Mouse (Mus musculus): ENCODE results near the gene Hist2h3c2. TPM values are rescaled to one million over a fixed set of nuclear protein-coding genes. Genes with fewer than 3 reads are reported as not detected.
"Not testable (repeated sequence)": the region's sequence is repeated elsewhere in the genome, so short reads cannot be mapped to it uniquely, and the experiment has no call there.

Hist2h3c2 gene
- total RNA-seq, 2 experiments from 2014 or later, result 17.4 to 18.8 TPM

DNA sequence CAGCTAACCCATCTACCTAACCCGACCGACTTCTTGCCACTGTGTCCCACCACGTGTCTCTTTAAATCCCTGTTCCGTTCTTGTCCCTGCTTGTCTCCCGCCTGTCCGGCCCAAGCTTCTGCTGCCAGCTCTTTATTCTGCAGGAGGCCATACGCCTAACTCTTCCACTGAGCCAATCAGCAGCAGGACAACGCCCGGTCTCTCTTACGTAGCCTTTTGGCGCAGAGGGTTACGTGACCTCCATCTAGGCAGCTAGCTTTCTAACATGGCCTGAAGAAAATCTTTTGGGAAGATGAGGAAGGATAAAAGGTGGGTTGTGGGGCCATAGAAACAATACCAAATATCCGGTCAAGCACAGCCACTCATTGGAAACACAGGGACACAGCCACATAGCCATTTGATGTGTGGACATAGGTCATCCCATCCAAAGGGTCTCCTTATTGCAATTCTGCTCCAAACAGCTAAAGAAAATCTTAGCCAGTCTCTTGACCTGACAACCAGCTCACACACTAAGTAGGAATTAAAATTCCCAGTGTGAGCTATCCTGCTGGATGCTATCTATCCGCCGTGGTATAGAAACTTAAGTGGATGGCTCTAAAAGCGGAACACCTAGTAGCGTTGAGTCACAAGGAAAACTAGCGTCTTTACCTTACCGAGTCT, 23.4 kb upstream of the Hist2h3c2 start:
- DNase-seq (ENCODE audit: low spot score in 2 of 2), result peak; percentile 63

DNA sequence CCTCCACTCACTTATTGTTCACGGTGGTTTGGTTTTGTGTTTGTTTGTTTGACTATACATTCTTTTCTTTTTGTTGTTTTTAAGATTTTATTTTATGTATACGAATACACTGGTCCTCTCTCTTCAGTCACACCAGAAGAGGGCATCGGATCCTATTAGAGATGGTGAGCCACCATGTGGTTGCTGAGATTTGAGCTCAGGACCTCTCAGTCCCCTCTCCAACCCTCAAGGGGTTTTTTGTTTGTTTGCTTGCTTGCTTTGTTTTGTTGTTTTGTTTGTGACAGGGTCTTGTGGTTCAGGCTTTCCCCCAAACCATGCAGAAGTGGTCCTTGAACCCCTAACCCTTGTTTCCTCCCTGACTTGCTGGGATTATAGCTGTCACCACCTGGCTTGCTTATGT, 22.7 kb upstream of the Hist2h3c2 start:
- no peak for DNase-seq (ENCODE audit: low spot score in 2 of 2)

DNA sequence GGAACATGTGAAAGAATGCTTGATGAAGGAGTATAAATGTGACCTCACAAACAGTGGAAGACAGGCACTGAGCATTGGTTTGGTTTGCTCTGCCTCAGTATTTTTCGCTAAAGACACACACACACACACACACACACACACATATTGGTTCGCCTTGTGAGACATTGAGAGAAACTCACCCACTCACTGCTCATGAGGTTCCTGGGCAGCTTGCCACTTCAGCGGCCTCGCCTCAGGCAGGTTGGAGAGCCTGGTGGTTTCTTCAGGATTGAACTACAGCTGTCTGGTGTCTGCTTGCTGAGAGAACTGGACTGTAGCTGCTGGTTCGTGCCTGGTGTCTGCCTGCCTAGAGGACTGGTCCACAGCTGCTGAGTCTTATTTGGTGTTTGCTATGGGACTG, 21.3 kb upstream of the Hist2h3c2 start:
- DNase-seq (ENCODE audit: low spot score in 2 of 2), result no peak

DNA sequence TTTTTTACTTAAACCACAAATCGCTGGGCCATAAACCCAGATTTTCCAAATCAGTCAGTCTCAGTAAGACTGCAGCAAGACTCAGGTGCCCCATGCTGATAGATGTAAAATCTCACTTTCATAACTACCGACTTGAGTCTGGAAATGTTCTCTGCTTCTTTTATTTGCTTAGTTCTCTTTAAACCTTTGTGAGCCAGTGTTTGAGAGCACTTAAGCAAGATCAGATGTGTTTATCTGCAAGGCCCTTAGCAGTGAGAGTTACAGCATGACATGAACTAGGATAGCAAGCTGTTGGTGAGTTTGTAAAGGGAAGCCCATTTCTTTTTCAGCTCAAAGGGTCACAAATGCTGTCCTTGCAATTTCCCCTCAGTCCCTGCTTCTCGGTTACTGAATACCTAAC, 18.3 kb upstream of the Hist2h3c2 start:
- no peak for DNase-seq (ENCODE audit: low spot score in 2 of 2)

DNA sequence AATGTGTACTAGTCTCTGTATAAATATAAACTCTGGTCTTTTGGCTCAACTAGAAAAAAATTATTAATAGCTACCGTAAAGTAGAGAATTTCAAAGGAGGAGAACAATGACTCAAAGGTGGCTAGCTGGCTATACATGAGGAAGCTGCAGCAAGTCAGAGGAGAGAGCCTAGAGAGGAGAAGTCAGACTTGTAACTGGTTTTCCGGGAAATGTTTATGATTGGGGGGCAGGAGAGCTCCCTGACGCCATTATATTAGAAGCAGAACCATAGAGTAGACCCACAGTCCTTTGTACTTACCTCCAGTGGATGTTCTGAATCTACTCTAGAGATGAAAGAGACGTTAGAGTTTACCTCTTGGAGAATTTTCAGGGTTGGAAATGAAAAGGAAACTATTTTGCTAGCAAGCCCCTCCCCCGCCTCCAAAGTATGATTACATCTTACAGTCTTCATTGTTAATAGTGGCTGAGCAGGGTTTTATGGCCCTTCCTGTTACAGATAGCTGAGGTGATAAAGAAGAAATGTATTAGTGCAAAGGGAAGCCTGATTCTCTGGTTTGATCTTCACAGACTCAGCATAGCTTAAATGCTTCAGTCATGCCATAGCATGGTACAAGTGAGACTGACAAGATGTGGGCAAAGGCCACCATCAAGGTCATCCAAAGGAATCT, 17.1 kb upstream of the Hist2h3c2 start:
- no peak for DNase-seq (ENCODE audit: low spot score in 2 of 2)

DNA sequence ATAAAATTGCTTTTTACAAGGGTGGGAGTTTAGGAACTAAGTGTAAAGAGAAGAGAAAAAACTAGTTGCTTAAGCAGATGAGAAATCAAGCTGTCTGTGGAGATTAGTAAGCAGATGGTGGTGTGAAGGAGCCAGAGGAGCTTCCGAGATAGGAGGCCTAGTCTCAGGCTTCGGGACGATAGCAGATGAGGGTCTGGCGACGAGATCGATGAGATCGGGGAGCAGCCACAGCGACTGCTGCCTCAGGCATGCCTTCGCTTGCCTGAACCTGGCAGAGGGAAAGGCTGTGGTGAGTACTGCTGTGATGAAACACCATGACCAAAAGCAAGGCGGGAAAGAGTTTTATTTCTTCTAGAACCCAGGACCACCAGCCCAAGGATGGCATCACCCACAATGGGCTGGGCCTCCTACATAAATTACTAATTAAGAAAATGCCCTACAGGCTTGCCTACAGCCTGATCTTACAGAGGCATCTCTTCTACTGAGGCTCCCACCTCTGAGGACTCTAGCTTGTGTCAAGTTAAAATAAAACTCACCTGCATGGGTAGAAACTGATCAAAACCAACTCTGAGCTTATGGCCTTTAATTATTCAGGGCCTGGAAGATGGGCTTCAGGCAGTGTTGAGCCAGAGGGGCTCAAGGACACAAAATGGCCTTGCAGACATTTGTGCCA, 15.9 kb upstream of the Hist2h3c2 start:
- no peak for DNase-seq (ENCODE audit: low spot score in 2 of 2)

DNA sequence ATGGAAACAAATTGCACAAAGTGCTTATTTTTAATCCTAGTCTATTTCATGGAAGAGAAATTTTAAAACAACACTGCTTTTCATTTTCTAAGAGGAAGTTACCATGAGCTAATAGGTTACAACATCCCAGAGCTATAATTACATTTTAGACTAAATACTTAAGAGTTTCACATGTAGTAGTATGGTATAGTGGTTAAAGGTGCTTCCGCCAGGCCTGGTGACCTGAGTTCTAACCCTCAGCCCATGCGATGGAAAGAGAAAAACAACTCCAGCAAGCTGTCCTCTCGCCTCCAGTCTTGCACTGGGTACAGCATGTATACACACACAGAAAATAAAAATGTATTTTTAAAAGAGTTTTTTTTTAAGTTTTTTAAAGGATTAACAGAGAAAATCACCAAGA, 12.9 kb upstream of the Hist2h3c2 start:
- DNase-seq (ENCODE audit: low spot score in 2 of 2), result no peak

DNA sequence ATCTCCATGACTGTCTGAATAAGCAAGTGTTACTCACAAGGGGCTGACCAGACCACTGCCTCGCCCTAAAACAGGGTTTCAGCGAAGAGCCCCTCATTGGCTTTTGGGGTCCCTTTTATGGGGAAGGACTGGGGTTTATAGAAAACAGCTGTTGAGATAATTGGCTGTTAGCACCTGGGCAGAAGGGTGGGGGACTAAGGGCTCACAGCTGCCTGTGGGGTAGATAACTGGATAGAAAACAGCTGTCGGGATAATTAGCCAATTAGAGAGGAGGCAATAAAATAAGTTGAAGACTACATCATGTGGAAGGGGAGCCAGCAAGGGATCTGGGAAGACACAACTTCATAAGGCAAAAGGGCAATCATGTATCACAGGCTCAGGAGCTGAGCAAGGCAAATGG, 12.0 kb upstream of the Hist2h3c2 start:
- no peak for DNase-seq (ENCODE audit: low spot score in 2 of 2)

DNA sequence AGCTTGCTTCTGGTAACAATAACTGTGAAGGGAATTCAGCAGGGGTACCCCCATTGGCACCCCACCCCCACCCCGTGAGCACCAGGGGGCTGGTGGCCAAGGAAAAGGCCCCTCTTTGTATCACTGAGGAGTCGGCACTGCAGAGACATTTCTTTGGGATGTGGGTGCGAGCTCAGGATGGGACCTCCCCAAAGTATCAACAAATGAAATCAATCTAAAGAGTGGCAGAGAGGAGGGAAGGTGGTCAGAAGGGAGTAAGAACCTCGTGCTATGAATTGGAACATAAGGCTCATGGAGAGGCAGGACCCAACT, 10.1 kb upstream of the Hist2h3c2 start:
- DNase-seq (ENCODE audit: low spot score in 2 of 2), result no peak

DNA sequence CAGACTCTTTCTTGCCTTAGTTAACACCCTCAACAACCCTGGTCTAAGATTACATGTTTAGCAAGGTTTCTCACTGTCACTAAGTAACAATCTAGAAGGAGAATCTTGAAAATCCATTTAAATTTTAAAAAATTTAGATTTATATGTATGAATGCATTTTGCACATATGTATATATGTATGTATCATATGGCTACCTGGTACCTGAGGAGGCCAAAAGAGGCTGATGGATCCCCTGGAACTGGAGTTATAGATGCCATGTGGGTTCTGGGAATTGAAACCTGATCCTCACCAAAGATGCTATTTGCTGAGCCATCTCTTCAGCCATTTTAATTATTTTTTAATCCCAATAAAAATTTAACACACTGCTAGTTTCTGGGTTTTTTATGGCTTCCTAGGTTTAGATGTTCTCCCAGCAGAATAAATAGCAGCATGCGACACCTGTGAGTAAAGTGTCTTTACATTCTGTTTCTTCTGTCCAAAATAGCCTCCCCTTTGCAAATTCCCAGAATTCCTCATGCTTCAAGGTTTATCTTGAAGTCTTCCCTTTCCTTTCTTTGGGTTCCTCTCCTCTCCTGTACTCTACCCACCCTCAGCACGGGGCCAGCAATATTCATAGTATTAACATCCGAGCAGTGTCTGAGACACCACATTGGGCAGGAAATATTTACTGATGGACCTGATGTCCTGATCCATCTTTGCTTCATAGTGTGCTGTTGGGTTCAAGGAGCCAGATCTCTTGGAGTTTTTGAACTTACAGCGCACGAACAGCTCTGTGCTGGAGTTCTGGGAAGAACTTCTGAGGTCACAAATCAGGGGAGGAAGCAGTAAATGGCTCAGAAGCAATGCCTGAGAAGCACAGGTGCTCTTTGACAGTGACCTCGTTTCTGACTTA, 9.5 kb upstream of the Hist2h3c2 start:
- DNase-seq (ENCODE audit: low spot score in 2 of 2), result no peak

DNA sequence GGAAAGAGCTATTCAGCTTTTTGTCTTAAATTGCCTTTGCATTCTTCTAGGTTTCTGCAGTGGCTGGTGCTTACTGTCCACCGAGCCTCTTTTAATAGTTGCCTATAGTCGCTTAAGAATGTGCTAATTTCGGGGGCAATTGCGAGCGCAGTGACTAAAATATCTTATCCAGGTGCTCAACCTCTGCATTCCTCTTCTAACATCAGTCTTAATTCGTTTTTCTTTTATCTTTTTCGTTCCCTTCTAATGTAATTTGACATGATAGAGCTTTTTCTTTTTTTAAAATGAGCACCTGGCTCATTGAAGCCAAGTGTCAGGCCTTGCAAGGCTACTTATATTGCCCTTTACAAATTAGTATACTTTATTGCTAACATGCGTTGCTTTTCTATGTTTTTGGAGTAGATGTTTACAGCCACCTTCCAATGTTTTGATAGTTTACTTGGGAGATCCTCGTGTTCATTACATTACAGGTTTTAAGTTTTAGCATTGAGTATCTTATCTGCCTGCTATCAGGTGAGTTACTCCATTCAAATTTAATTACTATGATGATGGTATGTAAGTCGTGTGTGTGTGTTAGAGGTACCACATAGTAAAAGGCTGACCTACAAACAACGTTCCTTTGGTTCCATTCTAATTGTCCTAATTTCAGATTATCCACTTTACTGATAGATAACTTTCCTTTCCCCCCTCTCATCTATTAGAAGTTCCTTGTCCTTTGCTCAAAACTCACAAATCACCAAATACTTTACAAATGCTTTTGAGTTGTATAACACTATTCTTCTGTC, 8.6 kb upstream of the Hist2h3c2 start:
- DNase-seq (ENCODE audit: low spot score in 2 of 2), result no peak

DNA sequence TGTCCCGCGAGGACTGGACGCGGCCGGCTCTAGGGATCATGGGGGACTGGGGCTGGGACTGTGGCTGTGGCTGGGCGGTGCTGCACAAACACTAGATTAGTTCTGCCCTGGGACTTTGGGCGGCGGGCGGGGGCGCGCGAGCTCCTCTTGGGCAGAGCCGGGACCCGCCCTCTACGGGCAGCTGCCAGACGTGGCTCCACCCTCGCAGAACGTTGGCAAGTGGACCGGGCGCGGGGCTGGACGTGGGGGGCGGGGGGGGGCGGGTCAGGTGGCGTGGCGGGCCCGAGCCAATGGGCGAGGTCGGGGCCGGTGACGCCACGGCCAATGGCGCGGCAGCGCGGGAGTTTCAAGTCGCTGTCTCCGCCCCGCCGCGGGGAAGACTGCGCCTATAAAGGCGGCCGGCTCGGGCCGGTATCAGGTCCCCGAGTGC, 7.5 kb upstream of the Hist2h3c2 start, which contains the start of gene Hist2h3c1:
Hist2h3c1 (plus strand) TSS at position 259 of the 430 bp plus-strand sequence.
- DNase-seq (ENCODE audit: low spot score in 2 of 2), result not testable (repeated sequence)

DNA sequence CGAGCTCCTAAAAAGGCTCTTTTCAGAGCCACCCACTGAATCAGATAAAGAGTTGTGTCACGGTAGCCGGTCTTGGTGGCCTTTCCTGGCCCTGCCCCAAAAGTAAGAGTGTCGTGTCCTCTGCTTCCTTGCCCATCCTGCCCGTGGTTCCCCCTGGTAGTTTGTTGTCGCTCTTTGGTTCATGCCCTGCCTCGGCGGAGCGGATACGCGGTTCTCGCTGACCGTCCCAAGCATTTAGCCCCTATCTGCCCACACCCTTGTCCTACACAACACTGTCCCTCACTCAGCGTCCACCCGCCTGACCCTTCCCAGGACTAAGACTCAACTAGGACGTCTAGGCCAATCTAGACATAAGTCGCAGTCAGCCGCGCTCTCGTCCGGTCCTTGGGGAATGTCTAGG, 7.1 kb upstream of the Hist2h3c2 start:
- not testable (repeated sequence) for DNase-seq (ENCODE audit: low spot score in 2 of 2)

DNA sequence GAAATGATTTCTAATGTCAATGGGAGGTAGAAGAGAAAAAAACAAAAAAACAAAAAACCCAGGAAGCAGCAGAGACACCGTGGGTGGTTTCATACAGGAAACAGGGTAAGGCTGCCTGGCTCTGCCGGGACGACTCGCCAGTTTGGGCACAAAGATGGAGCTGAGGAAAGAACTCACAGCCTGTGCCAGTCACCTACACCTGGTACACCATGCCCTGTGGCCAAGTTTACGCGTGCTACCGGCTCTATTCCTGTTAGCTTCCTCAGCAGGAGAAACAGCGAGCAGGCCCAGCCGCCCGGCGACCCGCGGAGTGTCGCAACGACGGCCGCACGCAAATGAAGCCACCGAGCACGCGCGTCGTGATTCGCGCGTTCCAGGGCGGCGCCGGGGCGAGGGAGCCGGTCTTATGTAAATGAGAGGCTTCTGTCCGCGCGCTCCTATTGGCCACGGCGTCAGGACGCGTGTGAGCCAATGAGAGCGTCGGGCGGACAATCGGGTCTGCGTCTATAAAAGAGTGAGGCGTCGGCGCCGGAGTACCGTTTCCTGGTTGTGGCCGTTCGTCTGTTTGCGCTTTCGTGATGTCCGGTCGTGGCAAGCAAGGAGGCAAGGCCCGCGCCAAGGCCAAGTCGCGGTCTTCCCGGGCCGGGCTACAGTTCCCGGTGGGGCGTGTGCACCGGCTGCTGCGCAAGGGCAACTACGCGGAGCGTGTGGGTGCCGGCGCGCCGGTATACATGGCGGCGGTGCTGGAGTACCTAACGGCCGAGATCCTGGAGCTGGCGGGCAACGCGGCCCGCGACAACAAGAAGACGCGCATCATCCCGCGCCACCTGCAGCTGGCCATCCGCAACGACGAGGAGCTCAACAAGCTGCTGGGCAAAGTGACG, 6.3 kb upstream of the Hist2h3c2 start, which contains the start of gene Hist2h2aa1:
Hist2h2aa1 (plus strand) TSS at position 495 of the 884 bp plus-strand sequence.
- peak; percentile 79 to 85 for DNase-seq (ENCODE audit: low spot score in 2 of 2)

DNA sequence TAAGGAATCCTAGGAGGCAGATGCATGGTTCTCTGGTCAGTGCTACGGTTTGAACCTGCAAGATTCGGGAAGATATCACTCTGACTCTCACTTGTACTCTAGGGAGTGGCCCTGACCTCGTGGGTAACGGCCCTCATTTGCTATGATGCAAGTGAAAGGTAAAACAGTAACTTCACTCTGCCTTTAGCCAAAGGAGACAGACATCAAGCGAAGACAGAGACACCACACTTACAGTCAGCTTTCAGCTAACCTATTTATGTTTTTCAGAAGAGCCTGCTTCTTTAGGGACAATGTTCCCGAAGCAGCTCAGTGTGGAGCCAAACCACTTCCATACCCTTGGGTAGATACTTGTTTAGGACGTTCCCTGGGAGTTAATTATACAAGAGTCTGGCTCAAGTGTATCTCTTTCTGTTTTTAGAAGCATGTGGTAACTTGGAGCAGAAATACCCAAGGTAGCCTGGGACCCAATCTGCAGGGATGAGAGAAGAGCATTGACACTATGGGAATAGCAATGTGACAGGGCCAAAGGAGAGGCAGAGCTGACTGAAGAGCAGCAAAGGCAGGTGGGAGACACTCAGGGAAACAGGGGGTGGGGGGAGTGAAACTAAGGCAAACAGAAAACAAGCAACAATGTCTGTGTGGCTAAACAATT, 5.1 kb upstream of the Hist2h3c2 start:
- no peak for DNase-seq (ENCODE audit: low spot score in 2 of 2)

DNA sequence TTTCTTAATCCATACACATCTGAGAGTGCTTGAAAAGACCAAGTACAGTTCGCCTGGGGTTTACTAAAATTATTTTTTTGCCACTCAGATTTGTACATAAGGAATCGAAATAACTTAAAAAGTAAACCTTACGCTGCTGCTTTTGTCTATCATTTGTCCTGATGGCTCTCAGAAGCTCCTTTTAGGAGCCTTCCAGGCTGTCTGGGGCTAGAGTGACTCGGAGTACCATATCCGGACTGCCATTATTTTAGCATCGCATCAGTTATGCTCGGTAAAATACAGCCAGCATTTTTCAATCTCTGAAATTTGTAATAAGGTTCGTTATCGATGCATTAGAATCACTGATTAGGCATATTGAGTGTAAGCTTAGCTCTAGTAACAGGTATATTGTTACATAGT, 1.9 kb upstream of the Hist2h3c2 start:
- no peak for DNase-seq (ENCODE audit: low spot score in 2 of 2)

DNA sequence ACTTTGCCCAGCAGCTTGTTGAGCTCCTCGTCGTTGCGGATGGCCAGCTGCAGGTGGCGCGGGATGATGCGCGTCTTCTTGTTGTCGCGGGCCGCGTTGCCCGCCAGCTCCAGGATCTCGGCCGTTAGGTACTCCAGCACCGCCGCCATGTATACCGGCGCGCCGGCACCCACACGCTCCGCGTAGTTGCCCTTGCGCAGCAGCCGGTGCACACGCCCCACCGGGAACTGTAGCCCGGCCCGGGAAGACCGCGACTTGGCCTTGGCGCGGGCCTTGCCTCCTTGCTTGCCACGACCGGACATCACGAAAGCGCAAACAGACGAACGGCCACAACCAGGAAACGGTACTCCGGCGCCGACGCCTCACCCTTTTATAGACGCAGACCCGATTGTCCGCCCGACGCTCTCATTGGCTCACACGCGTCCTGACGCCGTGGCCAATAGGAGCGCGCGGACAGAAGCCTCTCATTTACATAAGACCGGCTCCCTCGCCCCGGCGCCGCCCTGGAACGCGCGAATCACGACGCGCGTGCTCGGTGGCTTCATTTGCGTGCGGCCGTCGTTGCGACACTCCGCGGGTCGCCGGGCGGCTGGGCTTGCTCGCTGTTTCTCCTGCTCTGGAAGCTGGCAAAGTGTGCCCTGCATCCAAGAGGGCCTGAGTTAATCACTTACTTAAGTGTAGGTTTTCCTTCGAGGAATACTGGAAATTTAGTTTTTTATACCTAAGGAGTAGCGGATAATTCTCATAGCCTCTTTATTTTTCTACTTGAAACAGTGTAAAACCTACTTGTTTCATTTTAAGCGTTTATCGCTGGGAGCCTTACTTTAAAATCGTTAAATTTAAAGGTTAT, 1.2 kb upstream of the Hist2h3c2 start, which contains the start of gene Hist2h2aa2:
Hist2h2aa2 (minus strand) TSS at position 328 of the 850 bp plus-strand sequence.
- peak; percentile 97 to 100 for DNase-seq (ENCODE audit: low spot score in 2 of 2)

Measured in adrenal gland, adult 18-20 months (tissue).